Mouse (Mus musculus): Measurements from ENCODE around the gene Gm42878. TPM values are rescaled to one million over a fixed set of nuclear protein-coding genes. Genes with fewer than 3 reads are reported as not detected.

Gm42878 gene
- polyA plus RNA-seq, 1 experiment from 2014 or later: not detected

GRCm38 (mm10) chr5:121469566-121469965 lies 75.7 kb downstream of the Gm42878 start:
- no peaks in the 10 kb centered on the region for H3K27me3 ChIP-seq (replicated peaks)
- ATAC-seq (replicated peaks): no peak
- no peaks in the 10 kb centered on the region for H3K9me3 ChIP-seq
- WGBS: 56% methylated on average over 3 of the region's 3 CpGs
- H3K4me2 ChIP-seq: no peak overlapping the region
- H3K4me1 ChIP-seq: no peaks in the 10 kb centered on the region
- H3K9ac ChIP-seq: no peak overlapping the region
- no peaks in the 10 kb centered on the region for H3K36me3 ChIP-seq (replicated peaks)
- no peak overlapping the region for H3K4me3 ChIP-seq
- H3K27ac ChIP-seq: no peak overlapping the region

Other genes starting within 250 kb of the Gm42878 start
- gene Trafd1, start 159.8 kb downstream of the Gm42878 start, polyA plus RNA-seq (2015; fragmentation: Nextera tagmentation; extraction: Ambion mirVana): 144 and 150 TPM in 2 replicates
- gene Naa25, start 147.5 kb downstream of the Gm42878 start, polyA plus RNA-seq (2015; fragmentation: Nextera tagmentation; extraction: Ambion mirVana): 53.2 and 56.6 TPM in 2 replicates
- gene Tmem116, start 93.6 kb downstream of the Gm42878 start, polyA plus RNA-seq (2015; fragmentation: Nextera tagmentation; extraction: Ambion mirVana): 1.9 and 2.2 TPM in 2 replicates
- 167 and 195 TPM in 2 replicates for gene Erp29, start 93.0 kb downstream of the Gm42878 start, polyA plus RNA-seq (2015; fragmentation: Nextera tagmentation; extraction: Ambion mirVana)
- 0.09 TPM in 1 of 2 replicates, not detected in the other for gene Adam1b, start 42.0 kb downstream of the Gm42878 start, polyA plus RNA-seq (2015; fragmentation: Nextera tagmentation; extraction: Ambion mirVana)
- 5.8 and 7.3 TPM in 2 replicates for gene Adam1a, start within 50 bp of the Gm42878 start, polyA plus RNA-seq (2015; fragmentation: Nextera tagmentation; extraction: Ambion mirVana)
- gene Mapkapk5, start 423 bp upstream of the Gm42878 start, polyA plus RNA-seq (2015; fragmentation: Nextera tagmentation; extraction: Ambion mirVana): 67.5 and 67.7 TPM in 2 replicates
- gene Aldh2, start 48.3 kb upstream of the Gm42878 start, polyA plus RNA-seq (2015; fragmentation: Nextera tagmentation; extraction: Ambion mirVana): 121 and 123 TPM in 2 replicates
- 1.7 and 1.8 TPM in 2 replicates for gene Acad12, start 73.5 kb upstream of the Gm42878 start, polyA plus RNA-seq (2015; fragmentation: Nextera tagmentation; extraction: Ambion mirVana)
- gene Acad10, start 115.0 kb upstream of the Gm42878 start, polyA plus RNA-seq (2015; fragmentation: Nextera tagmentation; extraction: Ambion mirVana): 1.6 and 1.8 TPM in 2 replicates
- 48.2 and 50.9 TPM in 2 replicates for gene Brap, start 115.1 kb upstream of the Gm42878 start, polyA plus RNA-seq (2015; fragmentation: Nextera tagmentation; extraction: Ambion mirVana)
- 107 and 111 TPM in 2 replicates for gene Atxn2, start 165.9 kb upstream of the Gm42878 start, polyA plus RNA-seq (2015; fragmentation: Nextera tagmentation; extraction: Ambion mirVana)

All from midbrain, embryonic 15.5 days (tissue).